Mouse (Mus musculus): ENCODE results near the gene Edc3. TPM values are rescaled to one million over a fixed set of nuclear protein-coding genes. Genes with fewer than 3 reads are reported as not detected.
A peak's percentile ranks its signal among the peaks of the same experiment; 100 is the strongest.

Edc3 gene
- polyA plus RNA-seq, 1 experiment from 2014 or later: 24.1 TPM

GRCm38 (mm10) chr9:57761563-57762551, 53.5 kb downstream of the Edc3 start:
- ATAC-seq (ENCODE audit: low FRiP score, low TSS enrichment): no peak
- Histone ChIP-seq H3K4me2 (replicated peaks; ENCODE audit: low read depth, low read length) (no peak overlapping the region; the same call in 1 of the 2 replicates), H3K9ac (ENCODE audit: low read depth, low read length) (no peak overlapping the region), H3K4me1 (ENCODE audit: control insufficient read depth, insufficient read depth, low read length) (peaks cover 30% of the 10 kb centered on the region), H3K27ac (ENCODE audit: low read depth, low read length) (no peak overlapping the region), H3K36me3 (ENCODE audit: control insufficient read depth, insufficient read depth, low read length) (peaks cover 49% of the 10 kb centered on the region), H3K4me3 (ENCODE audit: low read length) (peak overlapping the region; percentile 7; the same call in 1 of the 2 replicates), H3K9me3 (ENCODE audit: control insufficient read depth, low read length) (no peaks in the 10 kb centered on the region), H3K27me3 (ENCODE audit: control insufficient read depth, insufficient read depth, low read length) (no peaks in the 10 kb centered on the region)
- WGBS: 84% methylated on average over 13 of the region's 13 CpGs

- 48% methylated on average over 6 of the region's 6 CpGs for WGBS
These were observed 54.2 kb downstream of the Edc3 start for GRCm38 (mm10) chr9:57762563-57762991.

GRCm38 (mm10) chr9:57764147-57764973, 56.0 kb downstream of the Edc3 start:
- H3K36me3 ChIP-seq (ENCODE audit: control insufficient read depth, insufficient read depth, low read length): peaks cover 24% of the 10 kb centered on the region
- no peaks in the 10 kb centered on the region for H3K9me3 ChIP-seq (ENCODE audit: control insufficient read depth, low read length)
- H3K27ac ChIP-seq (ENCODE audit: low read depth, low read length): peak overlapping the region; percentile 99
- peaks cover 30% of the 10 kb centered on the region for H3K4me1 ChIP-seq (ENCODE audit: control insufficient read depth, insufficient read depth, low read length)
- peak overlapping the region; percentile 95 for H3K9ac ChIP-seq (ENCODE audit: low read depth, low read length)
- no peaks in the 10 kb centered on the region for H3K27me3 ChIP-seq (ENCODE audit: control insufficient read depth, insufficient read depth, low read length)
- peak overlapping the region; percentile 91 for H3K4me3 ChIP-seq (ENCODE audit: low read length)
- ATAC-seq (ENCODE audit: low FRiP score, low TSS enrichment): peak; percentile 76; the same call in 1 of the 2 replicates
- H3K4me2 ChIP-seq (replicated peaks; ENCODE audit: low read depth, low read length): peak overlapping the region; percentile 96
- under 1% methylated on average over 57 of the region's 57 CpGs for WGBS

More at GRCm38 (mm10) chr9:57762563-57762991, 54.2 kb downstream of the Edc3 start:
- no peaks in the 10 kb centered on the region for H3K9me3 ChIP-seq (ENCODE audit: control insufficient read depth, low read length)
- H3K4me1 ChIP-seq (ENCODE audit: control insufficient read depth, insufficient read depth, low read length): peaks cover 30% of the 10 kb centered on the region
- H3K9ac ChIP-seq (ENCODE audit: low read depth, low read length): no peak overlapping the region
- no peak overlapping the region for H3K4me3 ChIP-seq (ENCODE audit: low read length)
- H3K4me2 ChIP-seq (replicated peaks; ENCODE audit: low read depth, low read length): no peak overlapping the region; the same call in 1 of the 2 replicates
- H3K27ac ChIP-seq (ENCODE audit: low read depth, low read length): no peak overlapping the region
- peaks cover 42% of the 10 kb centered on the region for H3K36me3 ChIP-seq (ENCODE audit: control insufficient read depth, insufficient read depth, low read length)
- H3K27me3 ChIP-seq (ENCODE audit: control insufficient read depth, insufficient read depth, low read length): no peaks in the 10 kb centered on the region
- no peak for ATAC-seq (ENCODE audit: low FRiP score, low TSS enrichment)

GRCm38 (mm10) chr9:57764974-57765363, 56.6 kb downstream of the Edc3 start:
- peak overlapping the region; percentile 99 for H3K27ac ChIP-seq (ENCODE audit: low read depth, low read length)
- peak overlapping the region; percentile 95 for H3K9ac ChIP-seq (ENCODE audit: low read depth, low read length)
- peaks cover 30% of the 10 kb centered on the region for H3K4me1 ChIP-seq (ENCODE audit: control insufficient read depth, insufficient read depth, low read length)
- H3K36me3 ChIP-seq (ENCODE audit: control insufficient read depth, insufficient read depth, low read length): peaks cover 19% of the 10 kb centered on the region
- no peaks in the 10 kb centered on the region for H3K9me3 ChIP-seq (ENCODE audit: control insufficient read depth, low read length)
- under 1% methylated on average over 33 of the region's 45 CpGs for WGBS
- H3K4me3 ChIP-seq (ENCODE audit: low read length): peak overlapping the region; percentile 91
- peak overlapping the region; percentile 96 for H3K4me2 ChIP-seq (replicated peaks; ENCODE audit: low read depth, low read length)
- ATAC-seq (ENCODE audit: low FRiP score, low TSS enrichment): peak; percentile 93
- H3K27me3 ChIP-seq (ENCODE audit: control insufficient read depth, insufficient read depth, low read length): no peaks in the 10 kb centered on the region

GRCm38 (mm10) chr9:57765364-57766351, 57.3 kb downstream of the Edc3 start, which contains the start of gene Clk3:
Gene Clk3, minus strand, starts transcription at chr9:57765860.
- Histone ChIP-seq H3K4me2 (replicated peaks; ENCODE audit: low read depth, low read length) (peak within 1 kb of the TSS; percentile 96), H3K27me3 (ENCODE audit: control insufficient read depth, insufficient read depth, low read length) (no peaks in the 10 kb centered on the region), H3K4me1 (ENCODE audit: control insufficient read depth, insufficient read depth, low read length) (peaks cover 30% of the 10 kb centered on the region), H3K9me3 (ENCODE audit: control insufficient read depth, low read length) (no peaks in the 10 kb centered on the region), H3K27ac (ENCODE audit: low read depth, low read length) (peak within 1 kb of the TSS; percentile 99), H3K36me3 (ENCODE audit: control insufficient read depth, insufficient read depth, low read length) (peaks cover 12% of the 10 kb centered on the region), H3K4me3 (ENCODE audit: low read length) (peak within 1 kb of the TSS; percentile 91), H3K9ac (ENCODE audit: low read depth, low read length) (peak within 1 kb of the TSS; percentile 95)
- peak; percentile 7 for ATAC-seq (ENCODE audit: low FRiP score, low TSS enrichment)
- under 1% methylated on average over 91 of the region's 93 CpGs for WGBS

GRCm38 (mm10) chr9:57766431-57766830, 58.1 kb downstream of the Edc3 start:
- no peak overlapping the region for H3K27ac ChIP-seq (ENCODE audit: low read depth, low read length)
- 42% methylated on average over 6 of the region's 6 CpGs for WGBS
- no peak for ATAC-seq (ENCODE audit: low FRiP score, low TSS enrichment)

GRCm38 (mm10) chr9:57767231-57767630, 58.9 kb downstream of the Edc3 start:
- 93% methylated on average over 4 of the region's 4 CpGs for WGBS
- H3K27ac ChIP-seq (ENCODE audit: low read depth, low read length): no peak overlapping the region
- H3K27me3 ChIP-seq (ENCODE audit: control insufficient read depth, insufficient read depth, low read length): no peaks in the 10 kb centered on the region
- H3K36me3 ChIP-seq (ENCODE audit: control insufficient read depth, insufficient read depth, low read length): no peaks in the 10 kb centered on the region
- H3K4me3 ChIP-seq (ENCODE audit: low read length): no peak overlapping the region
- H3K9me3 ChIP-seq (ENCODE audit: control insufficient read depth, low read length): no peaks in the 10 kb centered on the region
- ATAC-seq (ENCODE audit: low FRiP score, low TSS enrichment): no peak
- H3K9ac ChIP-seq (ENCODE audit: low read depth, low read length): no peak overlapping the region
- H3K4me2 ChIP-seq (replicated peaks; ENCODE audit: low read depth, low read length): no peak overlapping the region
- peaks cover 24% of the 10 kb centered on the region for H3K4me1 ChIP-seq (ENCODE audit: control insufficient read depth, insufficient read depth, low read length)

More at GRCm38 (mm10) chr9:57766431-57766830, 58.1 kb downstream of the Edc3 start:
- Histone ChIP-seq H3K36me3 (ENCODE audit: control insufficient read depth, insufficient read depth, low read length) (peaks cover 4% of the 10 kb centered on the region; the same call in 1 of the 2 replicates), H3K4me2 (replicated peaks; ENCODE audit: low read depth, low read length) (peak overlapping the region; percentile 96), H3K4me1 (ENCODE audit: control insufficient read depth, insufficient read depth, low read length) (peaks cover 30% of the 10 kb centered on the region), H3K9ac (ENCODE audit: low read depth, low read length) (peak overlapping the region; percentile 95), H3K9me3 (ENCODE audit: control insufficient read depth, low read length) (no peaks in the 10 kb centered on the region), H3K4me3 (ENCODE audit: low read length) (peak overlapping the region; percentile 91), H3K27me3 (ENCODE audit: control insufficient read depth, insufficient read depth, low read length) (no peaks in the 10 kb centered on the region)

Measured in kidney, embryonic 14.5 days (tissue).